Mouse (Mus musculus) cerebellum, adult 2 months (tissue): ENCODE measurements around the gene Gm8439.

ENCODE experiments used
- CTCF ChIP-seq: fragments of 200-500 bp; IDR thresholded peaks from 2 replicates; pipeline ENCODE4 v1.5.1; 2011; ENCODE audit warnings: low read depth, mild to moderate bottlenecking, control low read depth, low read length, moderate library complexity, borderline replicate concordance; ENCODE audit not compliant: insufficient read depth
- POLR2A ChIP-seq: fragments of 200-500 bp; IDR thresholded peaks from 2 replicates; pipeline ENCODE4 v1.6.1; 2011; ENCODE audit warnings: low read length, control low read depth, borderline replicate concordance; ENCODE audit not compliant: insufficient read depth

DNA sequence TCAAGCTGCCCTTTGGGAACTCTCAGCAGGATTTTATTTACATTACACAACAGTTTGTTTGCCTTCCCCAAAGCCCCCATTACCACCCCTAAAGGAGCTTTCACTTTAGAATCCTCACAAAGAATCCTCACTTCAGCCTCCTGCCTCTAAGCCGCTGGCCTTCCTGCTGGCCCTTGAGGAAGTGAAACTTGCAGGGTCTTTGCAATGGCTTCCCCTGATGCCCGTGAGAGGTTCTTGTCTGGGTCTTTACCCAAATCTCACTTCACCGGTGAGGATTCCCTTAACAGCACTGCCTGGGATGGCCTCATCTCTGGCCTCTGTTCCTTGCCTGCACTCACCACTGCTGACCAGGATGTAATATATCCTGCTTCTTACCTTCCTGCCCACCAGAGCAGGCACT, 525 bp downstream of the Gm8439 start:
- TF ChIP-seq POLR2A (no peak), CTCF (no peak)
